Mouse (Mus musculus): ENCODE measurements around the gene Gpa33.

DNA sequence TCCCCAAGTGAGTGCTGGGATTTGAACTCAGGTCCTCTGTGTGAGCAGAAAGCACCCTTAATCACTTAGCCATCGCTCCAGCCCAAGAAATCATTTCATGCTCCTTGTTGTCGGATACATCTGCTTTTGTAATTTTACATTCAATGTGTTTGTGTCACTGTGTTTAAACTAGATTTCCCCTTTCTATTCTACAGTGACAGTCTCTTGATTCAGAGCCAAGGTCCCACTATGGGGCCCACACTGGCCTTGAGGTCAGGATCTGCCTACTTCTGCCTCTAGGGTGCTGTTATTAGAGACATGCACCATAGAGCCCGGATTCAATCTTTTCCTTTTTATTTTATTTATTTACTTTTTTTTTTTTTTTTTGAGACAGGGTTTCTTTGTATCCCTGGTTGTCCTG, 43.0 kb downstream of the Gpa33 start:
- no peak for TF ChIP-seq MYOD1 (IDR thresholded peaks at IDR 0.05; ENCODE audit: control insufficient read depth, insufficient read length, low read depth)
- no peak for TF ChIP-seq CTCF (IDR thresholded peaks at IDR 0.05; ENCODE audit: control insufficient read depth, insufficient read depth, insufficient read length)
- no peak for TF ChIP-seq MAX (IDR thresholded peaks at IDR 0.05)
- TF ChIP-seq FOSL1 (IDR thresholded peaks at IDR 0.05; ENCODE audit: insufficient read depth, low read length, poor library complexity, severe bottlenecking), result no peak
- TF ChIP-seq CEBPB (IDR thresholded peaks at IDR 0.05; ENCODE audit: low read depth), result no peak

Measured in C2C12 (cell line).